Mouse (Mus musculus) hindbrain, embryonic 10.5 days (tissue): ENCODE results near the gene Ftsj3. TPM values are rescaled to one million over a fixed set of nuclear protein-coding genes. Genes with fewer than 3 reads are reported as not detected.
A peak's percentile ranks its signal among the peaks of the same experiment; 100 is the strongest.
"Not testable (repeated sequence)": the region's sequence is repeated elsewhere in the genome, so short reads cannot be mapped to it uniquely, and the experiment has no call there.

Source experiments
- DNase-seq: peaks from one replicate; pipeline ENCODE4 v3.0.0-alpha.2; 2017; ENCODE audit warnings: low spot score
- H3K27ac ChIP-seq: fragments of 300-500 bp; sonication (generic); 2 replicates; pipeline ENCODE4 v1.5.1; 2016; ENCODE audit warnings: mild to moderate bottlenecking, moderate library complexity
- H3K27me3 ChIP-seq: fragments of 300-500 bp; sonication (generic); 2 replicates; pipeline ENCODE4 v1.6.1; 2016; ENCODE audit warnings: mild to moderate bottlenecking; ENCODE audit not compliant: poor library complexity, insufficient read depth, severe bottlenecking
- H3K36me3 ChIP-seq: fragments of 300-500 bp; sonication (generic); 2 replicates; pipeline ENCODE4 v1.6.1; 2016; ENCODE audit warnings: mild to moderate bottlenecking, moderate library complexity
- H3K4me1 ChIP-seq: fragments of 300-500 bp; sonication (generic); replicated peaks from 2 replicates; pipeline ENCODE4 v1.6.1; 2016; ENCODE audit warnings: mild to moderate bottlenecking
- H3K4me3 ChIP-seq: fragments of 300-500 bp; sonication (generic); 2 replicates; pipeline ENCODE4 v1.5.1; 2016; ENCODE audit warnings: mild to moderate bottlenecking, moderate library complexity
- H3K9me3 ChIP-seq: fragments of 300-500 bp; sonication (generic); 2 replicates; pipeline ENCODE4 v1.6.1; 2016; ENCODE audit warnings: mild to moderate bottlenecking, moderate library complexity
- WGBS: fragments of 180-500 bp; shearing (Covaris S2); methylation state at CpG from one replicate; pipeline ENCODE4 v1.1.7; 2016; 5-methylcytosine and 5-hydroxymethylcytosine counted together
- polyA plus RNA-seq: library from polyadenylated mRNA; unstranded; fragments of >200 nt; fragmentation: Nextera tagmentation; extraction: Ambion mirVana; gene quantifications from 2 replicates; pipeline ENCODE4 v1.2.1, GENCODE M21; 2016

The Ftsj3 gene
- polyA plus RNA-seq, 1 experiment from 2014 or later: 52.6 TPM

DNA sequence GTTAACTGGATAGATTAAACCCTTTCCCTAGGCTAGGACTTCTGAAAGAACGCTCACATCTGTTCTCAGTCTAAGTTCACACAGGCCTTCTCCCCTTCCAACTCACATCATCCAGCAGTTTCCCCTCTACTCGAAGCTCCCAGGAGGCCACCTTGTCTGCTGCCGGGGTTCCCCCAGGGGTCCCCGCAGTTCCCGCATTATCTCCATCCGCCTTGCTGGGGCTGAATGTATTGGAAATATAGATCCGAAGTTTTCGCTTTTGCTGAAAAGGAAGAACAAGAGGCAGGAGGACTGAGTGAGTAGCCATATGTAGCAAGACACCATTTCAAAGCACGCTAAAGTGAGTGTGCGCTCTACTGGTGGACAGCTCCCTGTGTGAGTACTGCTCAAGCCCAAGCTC, 10.6 kb upstream of the Ftsj3 start:
- H3K36me3 ChIP-seq: peaks cover 73% of the 10 kb centered on the region
- H3K27ac ChIP-seq: no peak overlapping the region

DNA sequence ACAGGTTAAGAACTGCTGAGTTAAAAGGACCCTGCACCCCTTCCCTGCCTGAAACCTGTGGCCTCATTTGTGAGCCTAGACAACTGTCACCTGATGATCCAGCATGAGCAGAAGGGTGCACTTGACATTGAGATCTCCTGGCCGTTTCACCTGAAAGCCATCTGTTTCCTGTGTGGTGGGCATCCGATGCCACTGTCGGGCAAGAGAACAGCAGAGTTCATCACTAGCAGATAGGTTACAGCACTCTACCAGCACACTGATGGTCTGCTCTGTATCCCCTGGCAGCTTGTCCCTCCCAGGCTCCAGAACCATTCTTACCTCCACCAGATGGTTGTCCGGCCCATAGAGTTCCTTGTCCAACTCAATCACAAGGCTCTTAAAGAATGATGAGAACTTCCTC, 9.7 kb upstream of the Ftsj3 start:
- H3K4me1 ChIP-seq: peaks cover 32% of the 10 kb centered on the region
- H3K27ac ChIP-seq: no peak overlapping the region
- H3K4me3 ChIP-seq: no peak overlapping the region
- WGBS: 94% methylated on average over 4 of the region's 4 CpGs
- no peak for DNase-seq
- peaks cover 81% of the 10 kb centered on the region for H3K36me3 ChIP-seq
- no peaks in the 10 kb centered on the region for H3K27me3 ChIP-seq
- no peaks in the 10 kb centered on the region for H3K9me3 ChIP-seq

More for the DNA sequence above, 10.6 kb upstream of the Ftsj3 start:
- Histone ChIP-seq H3K27me3 (no peaks in the 10 kb centered on the region), H3K4me3 (no peak overlapping the region), H3K9me3 (no peaks in the 10 kb centered on the region), H3K4me1 (peaks cover 41% of the 10 kb centered on the region)
- no peak for DNase-seq
- WGBS: 92% methylated on average over 10 of the region's 10 CpGs

DNA sequence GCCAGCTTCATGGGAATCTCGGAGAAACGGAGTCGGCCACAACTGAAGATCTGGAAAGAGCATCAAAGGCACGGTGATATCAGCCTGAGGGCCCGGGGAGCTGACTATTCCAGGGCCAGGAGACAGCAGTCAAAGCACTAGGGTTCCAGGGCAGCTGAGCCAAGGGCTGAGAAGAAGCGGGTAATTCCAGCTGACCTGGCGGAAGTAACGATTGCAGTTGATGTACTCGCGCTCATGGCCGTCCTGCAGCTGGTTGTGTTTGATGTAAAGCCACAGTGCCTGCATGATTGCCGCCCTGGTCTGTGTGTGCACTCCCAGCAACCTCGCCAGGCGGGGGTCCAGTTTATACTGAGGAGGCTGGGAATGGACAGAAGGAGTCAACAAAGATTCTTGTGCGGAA, 9.1 kb upstream of the Ftsj3 start:
- no peak for DNase-seq
- Histone ChIP-seq H3K4me1 (peaks cover 26% of the 10 kb centered on the region), H3K27ac (no peak overlapping the region), H3K36me3 (peaks cover 82% of the 10 kb centered on the region), H3K27me3 (no peaks in the 10 kb centered on the region), H3K4me3 (no peak overlapping the region), H3K9me3 (no peaks in the 10 kb centered on the region)
- WGBS: 95% methylated on average over 15 of the region's 15 CpGs

DNA sequence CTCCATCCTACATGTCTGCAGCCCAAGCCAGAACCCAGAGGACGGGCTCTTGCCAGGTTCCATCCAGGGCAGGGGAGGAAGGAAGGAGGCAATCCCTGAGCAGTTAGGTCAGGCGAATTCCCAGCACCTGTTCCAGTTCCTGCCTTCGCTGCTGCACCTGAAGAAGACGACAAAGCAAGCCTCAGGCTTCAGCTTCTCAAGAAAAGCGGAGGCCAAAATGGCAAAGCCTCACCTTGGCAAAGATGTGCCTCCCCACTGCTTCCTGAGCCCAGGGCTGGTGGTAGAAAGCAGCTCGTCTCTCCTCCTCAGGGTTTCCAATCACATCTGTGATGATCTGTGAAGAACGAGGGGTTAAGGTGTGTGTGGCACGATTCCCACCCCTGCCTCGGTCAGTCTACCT, 8.1 kb upstream of the Ftsj3 start:
- Histone ChIP-seq H3K36me3 (peaks cover 92% of the 10 kb centered on the region), H3K27me3 (no peaks in the 10 kb centered on the region), H3K27ac (no peak overlapping the region), H3K4me3 (no peak overlapping the region), H3K4me1 (peaks cover 21% of the 10 kb centered on the region), H3K9me3 (no peaks in the 10 kb centered on the region)
- no peak for DNase-seq
- WGBS: 94% methylated on average over 9 of the region's 9 CpGs

DNA sequence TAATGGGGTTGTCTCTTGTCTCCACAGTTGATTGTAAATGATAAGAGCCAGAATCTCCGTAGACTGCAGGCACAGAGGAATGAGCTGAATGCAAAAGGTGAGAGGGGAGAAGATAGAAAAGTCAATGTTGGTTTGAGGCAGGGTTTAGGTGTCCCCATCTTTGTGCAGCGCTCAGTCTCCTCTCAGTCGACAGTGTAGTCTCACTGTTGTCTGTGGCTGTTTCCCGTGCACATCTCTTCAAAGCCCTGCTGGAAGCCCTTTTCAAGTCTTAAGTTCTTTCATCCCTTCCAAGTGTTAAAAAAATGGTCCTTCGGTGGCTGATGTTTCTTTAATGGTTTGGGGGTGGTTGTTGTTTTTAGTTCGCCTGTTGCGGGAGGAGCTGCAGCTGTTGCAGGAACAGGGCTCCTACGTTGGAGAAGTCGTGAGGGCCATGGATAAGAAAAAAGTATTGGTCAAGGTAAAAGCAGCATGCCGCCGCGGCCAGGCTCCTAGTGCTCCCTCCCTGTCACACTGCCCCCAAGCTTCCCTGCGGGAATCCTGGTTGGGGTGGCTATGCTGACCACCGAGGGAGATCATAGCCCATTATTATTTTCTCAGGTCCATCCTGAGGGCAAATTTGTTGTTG, 5.1 kb upstream of the Ftsj3 start:
- whole genome bisulfite sequencing: 87% methylated on average over 14 of the region's 14 CpGs
- peaks cover 13% of the 10 kb centered on the region for H3K4me1 ChIP-seq
- no peak overlapping the region for H3K27ac ChIP-seq
- H3K9me3 ChIP-seq: no peaks in the 10 kb centered on the region
- DNase-seq: no peak
- peaks cover 89% of the 10 kb centered on the region for H3K36me3 ChIP-seq
- no peaks in the 10 kb centered on the region for H3K27me3 ChIP-seq
- no peak overlapping the region for H3K4me3 ChIP-seq

DNA sequence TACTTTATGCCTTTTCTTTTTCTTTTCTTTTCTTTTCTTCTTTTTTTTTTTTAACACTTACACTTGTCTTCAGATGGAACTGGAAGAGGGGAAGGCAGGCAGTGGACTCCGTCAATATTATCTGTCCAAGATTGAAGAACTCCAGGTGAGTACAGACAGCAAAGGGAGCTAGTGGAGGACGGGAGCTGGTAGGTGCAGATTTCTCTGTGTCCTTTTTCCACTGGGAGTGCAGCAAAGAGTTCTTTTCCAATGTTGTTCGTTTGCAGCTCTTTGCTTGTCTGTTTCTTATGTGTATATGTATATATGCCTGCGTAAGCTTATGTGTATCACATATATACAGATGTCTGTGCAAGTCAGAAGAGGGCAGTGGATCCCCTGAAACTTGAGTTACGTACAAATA, 896 bp upstream of the Ftsj3 start:
- Histone ChIP-seq H3K27me3 (no peaks in the 10 kb centered on the region), H3K36me3 (peaks cover 78% of the 10 kb centered on the region), H3K27ac (peak overlapping the region; percentile 95), H3K4me3 (peak overlapping the region; percentile 69), H3K4me1 (peaks cover 24% of the 10 kb centered on the region), H3K9me3 (no peaks in the 10 kb centered on the region)
- DNase-seq: no peak
- 78% methylated on average over 5 of the region's 5 CpGs for WGBS

DNA sequence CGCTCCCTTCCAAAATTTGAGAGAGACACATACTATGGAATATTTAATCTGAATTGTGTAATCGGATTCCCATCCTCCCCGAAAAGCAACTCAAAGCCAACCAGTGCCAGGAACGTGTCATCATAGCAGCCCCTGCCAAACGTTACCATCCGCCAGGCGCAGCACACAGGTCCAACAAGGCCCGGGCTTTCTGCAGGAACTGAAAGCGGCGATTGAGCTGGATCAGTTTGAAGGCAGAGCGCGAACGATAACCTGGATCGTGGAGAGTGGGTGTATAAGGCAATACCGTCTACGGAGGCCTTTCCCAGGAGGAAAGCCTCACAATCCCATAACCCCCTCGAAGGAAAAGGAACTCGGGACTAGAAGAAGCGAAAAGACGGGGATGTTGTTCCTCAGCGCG, 705 bp downstream of the Ftsj3 start:
- H3K27me3 ChIP-seq: no peaks in the 10 kb centered on the region
- 4% methylated on average over 22 of the region's 22 CpGs for WGBS
- H3K27ac ChIP-seq: peak overlapping the region; percentile 95
- H3K9me3 ChIP-seq: no peaks in the 10 kb centered on the region
- peaks cover 78% of the 10 kb centered on the region for H3K36me3 ChIP-seq
- peak overlapping the region; percentile 69 for H3K4me3 ChIP-seq
- H3K4me1 ChIP-seq: peaks cover 24% of the 10 kb centered on the region
- DNase-seq: no peak

DNA sequence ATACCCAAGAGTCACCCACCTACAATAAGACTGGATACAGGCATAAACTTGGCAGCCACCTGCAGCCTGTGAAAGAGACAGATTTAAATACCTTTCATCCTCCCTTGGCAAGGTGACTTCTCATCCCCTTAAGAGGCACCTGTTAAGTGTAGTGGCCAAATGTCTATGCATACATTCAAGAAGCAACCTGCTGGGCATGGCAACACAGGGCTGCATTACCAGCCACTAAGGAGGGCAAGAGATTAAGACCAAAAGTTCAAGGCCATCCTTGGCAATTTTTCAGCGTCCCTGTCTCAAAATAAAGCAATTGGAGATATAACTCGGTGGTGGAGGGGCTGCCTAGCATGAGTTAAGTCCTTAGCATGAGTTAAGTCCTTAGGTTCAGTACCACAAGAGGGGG, 1.1 kb downstream of the Ftsj3 start:
- Histone ChIP-seq H3K36me3 (peaks cover 78% of the 10 kb centered on the region), H3K4me3 (peak overlapping the region; percentile 69), H3K27ac (no peak overlapping the region), H3K9me3 (no peaks in the 10 kb centered on the region), H3K4me1 (peaks cover 24% of the 10 kb centered on the region), H3K27me3 (no peaks in the 10 kb centered on the region)
- DNase-seq: no peak
- 29% methylated on average over 2 of the region's 2 CpGs for WGBS

DNA sequence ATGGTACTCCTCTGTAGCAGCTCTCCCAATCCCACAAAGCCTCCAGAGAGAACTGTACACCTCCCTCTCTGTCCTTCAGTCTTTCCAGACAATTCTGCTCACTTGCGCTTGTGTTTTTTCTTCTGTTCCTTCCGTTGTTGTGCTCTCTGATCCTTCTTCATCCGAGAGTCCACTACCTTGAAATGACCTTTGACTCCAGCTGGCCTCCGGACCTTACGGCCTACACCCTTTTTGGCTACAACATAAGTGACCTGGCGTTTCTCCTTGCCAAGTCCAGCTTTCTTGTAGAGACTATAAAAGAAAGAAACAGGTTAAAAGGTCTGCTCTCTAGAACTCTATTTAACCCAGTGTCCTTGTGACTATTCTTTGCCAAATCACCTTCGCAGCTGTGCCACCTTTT, 6.6 kb downstream of the Ftsj3 start:
- no peak for DNase-seq
- WGBS: 90% methylated on average over 7 of the region's 7 CpGs
- Histone ChIP-seq H3K27ac (no peak overlapping the region), H3K27me3 (no peaks in the 10 kb centered on the region), H3K9me3 (0 out of 2 replicates have a peak, but pooled peaks cover 4% of the 10 kb centered on the region), H3K4me1 (0 out of 2 replicates have a peak, but pooled peaks cover under 1% of the 10 kb centered on the region), H3K36me3 (peaks cover 100% of the 10 kb centered on the region), H3K4me3 (no peak overlapping the region)

DNA sequence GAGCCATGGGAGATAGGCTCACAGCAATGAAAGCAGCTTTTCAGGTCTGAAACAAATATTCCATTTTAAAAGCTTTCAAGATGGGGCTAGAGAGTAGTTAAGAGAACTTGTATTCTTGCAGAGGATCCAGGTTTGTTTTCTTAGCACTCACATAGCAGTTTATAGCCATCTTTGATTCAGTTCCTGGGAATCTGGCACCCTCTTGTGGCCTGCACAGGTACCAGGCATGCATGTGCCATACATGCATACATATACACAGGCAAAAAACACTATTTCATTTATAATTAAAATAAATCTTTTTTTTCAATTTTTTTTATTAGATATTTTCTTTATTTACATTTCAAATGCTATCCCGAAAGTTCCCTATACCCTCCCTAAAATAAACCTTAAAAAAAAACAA, 9.0 kb downstream of the Ftsj3 start:
- Histone ChIP-seq H3K36me3 (peaks cover 100% of the 10 kb centered on the region), H3K4me3 (no peak overlapping the region), H3K4me1 (no peaks in the 10 kb centered on the region), H3K27me3 (no peaks in the 10 kb centered on the region), H3K27ac (no peak overlapping the region), H3K9me3 (0 out of 2 replicates have a peak, but pooled peaks cover 4% of the 10 kb centered on the region)
- 99% methylated on average over 1 of the region's 1 CpGs for WGBS
- DNase-seq: no peak

DNA sequence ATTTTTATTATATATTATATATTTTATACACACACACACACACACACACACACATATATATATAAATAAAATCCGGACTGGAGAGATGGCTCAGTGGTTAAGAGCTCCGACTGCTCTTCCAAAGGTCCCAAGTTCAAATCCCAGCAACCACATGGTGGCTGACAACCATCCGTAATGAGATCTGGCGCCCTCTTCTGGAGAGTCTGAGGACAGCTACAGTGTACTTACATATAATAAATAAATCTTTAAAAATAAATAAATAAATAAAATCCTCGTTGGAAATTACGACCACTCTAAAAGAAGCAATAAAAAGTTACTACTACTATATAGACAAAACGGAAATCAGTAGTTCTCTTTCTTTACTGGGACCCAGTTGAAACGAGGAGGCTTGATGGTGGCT, 21.9 kb downstream of the Ftsj3 start:
- H3K9me3 ChIP-seq, H3K27ac ChIP-seq, DNase-seq, H3K4me1 ChIP-seq, H3K27me3 ChIP-seq, H3K4me3 ChIP-seq: not testable (repeated sequence)
- H3K36me3 ChIP-seq: peaks cover 97% of the 10 kb centered on the region
- 82% methylated on average over 8 of the region's 8 CpGs for WGBS

DNA sequence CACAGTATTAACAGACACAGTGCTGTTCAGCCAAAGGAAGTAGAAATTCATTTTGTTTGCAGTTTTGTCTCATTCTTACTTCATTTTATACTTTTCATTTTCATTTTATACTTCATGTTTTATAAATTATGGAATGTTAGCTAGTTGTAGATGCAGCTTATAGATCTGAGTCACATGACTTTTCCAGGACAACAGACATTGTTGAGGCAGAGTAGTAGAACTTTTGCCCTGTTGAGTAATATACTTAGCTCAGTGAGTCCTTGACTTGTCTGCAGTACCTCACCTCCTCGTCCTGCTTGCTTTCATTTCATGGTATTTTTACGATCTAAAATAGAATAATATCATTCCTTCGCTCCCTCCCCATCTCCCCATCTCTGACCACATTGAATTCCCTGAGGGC, 35.3 kb downstream of the Ftsj3 start:
- no peak overlapping the region for H3K27ac ChIP-seq
- no peak overlapping the region for H3K4me3 ChIP-seq
- H3K4me1 ChIP-seq: peaks cover 19% of the 10 kb centered on the region
- H3K9me3 ChIP-seq: no peaks in the 10 kb centered on the region
- peaks cover 19% of the 10 kb centered on the region for H3K36me3 ChIP-seq
- H3K27me3 ChIP-seq: no peaks in the 10 kb centered on the region
- no peak for DNase-seq
- WGBS: 92% methylated on average over 3 of the region's 3 CpGs

DNA sequence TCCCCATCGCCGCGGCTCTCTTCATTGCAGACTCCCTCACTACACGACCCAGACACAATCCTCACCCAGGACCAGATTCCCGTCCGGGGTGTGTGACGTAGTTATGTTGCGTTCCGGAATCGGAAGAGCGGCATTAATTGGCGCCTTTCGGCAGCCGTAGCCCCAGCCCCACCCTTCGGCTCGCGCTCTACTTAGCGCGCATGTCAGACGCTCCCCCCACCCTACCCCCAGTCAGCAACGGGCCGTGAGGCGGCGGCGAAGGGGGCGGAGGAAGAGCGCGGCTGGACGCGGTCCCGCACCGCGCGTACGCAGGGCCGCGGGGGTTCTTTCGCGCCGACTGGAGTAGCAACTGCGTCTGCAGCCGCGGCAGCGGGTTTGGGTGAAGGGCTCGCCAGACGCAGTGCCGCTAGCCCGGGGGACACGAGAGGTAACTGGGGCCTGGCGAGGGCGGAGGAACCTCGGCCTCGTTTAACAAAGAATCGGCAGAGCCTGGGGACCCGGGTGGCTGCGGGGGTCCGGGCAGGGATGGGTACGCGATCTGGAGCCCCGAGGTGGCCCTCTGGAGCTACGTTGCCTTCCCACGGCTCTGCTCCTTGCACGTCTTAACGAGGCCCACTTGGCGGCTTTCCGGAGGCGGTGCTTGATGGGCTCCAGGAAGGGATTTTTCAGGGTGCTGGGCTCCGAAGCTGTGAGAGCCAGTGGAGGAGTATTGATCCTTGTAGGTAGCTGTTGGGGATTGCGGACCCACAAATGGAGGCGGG, 39.0 kb downstream of the Ftsj3 start, which contains the start of gene Ddx42:
TSS of gene Ddx42 (plus strand) at position 197 of the 761 bp plus-strand sequence.
- DNase-seq: peak; percentile 91
- peaks cover 29% of the 10 kb centered on the region for H3K4me1 ChIP-seq
- H3K27me3 ChIP-seq: no peaks in the 10 kb centered on the region
- WGBS: under 1% methylated on average over 70 of the region's 70 CpGs
- H3K27ac ChIP-seq: peak within 1 kb of the TSS; percentile 95
- H3K36me3 ChIP-seq: peaks cover 19% of the 10 kb centered on the region
- H3K9me3 ChIP-seq: no peaks in the 10 kb centered on the region
- peak within 1 kb of the TSS; percentile 84 for H3K4me3 ChIP-seq
